7 mouse cellular contexts compared by ENCODE assay signal in the genomic region with DNA sequence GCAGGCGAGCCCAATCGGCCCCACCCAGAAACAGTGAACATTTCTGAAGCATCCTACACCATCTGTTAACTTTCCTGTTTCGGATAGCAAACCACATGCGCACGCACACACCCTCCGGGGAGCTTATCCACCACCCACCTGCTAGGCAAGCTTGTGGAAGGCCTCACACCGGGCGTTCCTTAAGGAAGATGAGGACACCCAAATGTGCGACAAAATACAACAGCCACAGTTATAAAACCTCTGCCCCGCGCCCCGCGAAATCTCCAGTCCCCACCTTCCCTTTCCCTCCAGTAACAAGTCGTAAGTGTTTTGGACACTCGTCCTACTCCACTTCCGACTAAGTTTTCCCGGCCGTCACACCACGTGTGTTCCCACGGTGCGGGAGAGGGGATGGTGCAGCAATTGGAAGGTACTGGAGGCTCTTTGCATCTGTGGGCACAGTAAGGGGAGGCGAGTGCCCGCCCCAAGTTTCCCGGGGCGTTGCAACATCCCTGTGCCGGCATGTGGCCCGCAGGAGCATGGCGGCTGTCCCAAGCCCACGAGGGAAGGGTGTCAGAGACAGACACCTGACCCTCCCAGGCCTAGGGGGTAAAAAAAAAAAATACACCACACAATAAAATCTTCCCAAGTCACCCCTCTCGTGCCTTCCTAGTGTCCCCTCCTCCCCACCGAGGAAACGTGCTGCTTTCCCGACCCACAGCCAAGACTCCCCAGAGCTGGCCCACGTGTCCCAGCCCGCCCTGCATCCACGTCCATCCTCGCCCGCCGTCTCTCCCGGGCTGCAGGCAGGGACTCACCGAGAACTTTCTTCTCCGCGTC. TPM values are rescaled to one million over a fixed set of nuclear protein-coding genes. Genes with fewer than 3 reads are reported as not detected.
DNase-seq lines count a peak whose midpoint lies in the region; ATAC-seq and TF ChIP-seq lines count a peak whose summit lies in the region.

No protein-coding gene starts in this region.

- intact Hi-C loops in left cerebral cortex, postnatal 4 days (cut with DNase I): loop anchor here (2.0 kb wide), 1 partner anchor 29 kb away; no protein-coding TSS in a partner anchor

- H3K27me3 ChIP-seq in intestine, embryonic 15.5 days (replicated peaks): no peaks in the 10 kb centered on the region
- no peaks in the 10 kb centered on the region for H3K27me3 ChIP-seq in midbrain, embryonic 11.5 days (ENCODE audit: control insufficient read depth, insufficient read depth, low read length)
- H3K27me3 ChIP-seq in small intestine, adult 2 months (ENCODE audit: control insufficient read depth, insufficient read depth, low read length): no peaks in the 10 kb centered on the region

- TF ChIP-seq CTCF in small intestine, adult 2 months (IDR thresholded peaks at IDR 0.05; ENCODE audit: extremely low read depth, insufficient read length, insufficient replicate concordance, low read depth, low read length): no peak

- ATAC-seq in intestine, embryonic 15.5 days: peak; percentile 67
- ATAC-seq in midbrain, embryonic 11.5 days (ENCODE audit: low FRiP score): peak; percentile 67

- no peaks in the 10 kb centered on the region for H3K9me3 ChIP-seq in intestine, embryonic 15.5 days
- H3K9me3 ChIP-seq in midbrain, embryonic 11.5 days (ENCODE audit: control insufficient read depth, low read length): no peaks in the 10 kb centered on the region

- peak; percentile 56 to 59 for DNase-seq in adrenal gland, adult 18-20 months (ENCODE audit: low spot score in 2 of 2)
- DNase-seq in embryo, embryonic 10.5 days (ENCODE audit: low spot score): peak; percentile 62
- peak; percentile 75 for DNase-seq in gastrocnemius, postnatal 25 days
- DNase-seq in left cerebral cortex, postnatal 4 days: peak; percentile 42
- DNase-seq in midbrain, embryonic 11.5 days (ENCODE audit: low spot score, missing footprints): peak; percentile 94

- WGBS in intestine, embryonic 15.5 days: under 1% methylated on average over 42 of the region's 43 CpGs
- WGBS in midbrain, embryonic 11.5 days: under 1% methylated on average over 42 of the region's 43 CpGs
- under 1% methylated on average over 43 of the region's 43 CpGs for WGBS in small intestine, adult 2 months

- peak overlapping the region; percentile 80 for H3K4me2 ChIP-seq in intestine, embryonic 15.5 days (replicated peaks)
- H3K4me2 ChIP-seq in midbrain, embryonic 11.5 days: peak overlapping the region; percentile 51

- no peak for TF ChIP-seq POLR2A in small intestine, adult 2 months (IDR thresholded peaks at IDR 0.05; ENCODE audit: low read depth, low read length)

- peak overlapping the region; percentile 89 for H3K9ac ChIP-seq in intestine, embryonic 15.5 days
- peak overlapping the region; percentile 89 for H3K9ac ChIP-seq in midbrain, embryonic 11.5 days (ENCODE audit: low read length)

- H3K36me3 ChIP-seq in intestine, embryonic 15.5 days: no peaks in the 10 kb centered on the region
- H3K36me3 ChIP-seq in midbrain, embryonic 11.5 days (ENCODE audit: control insufficient read depth, insufficient read depth, low read length): no peaks in the 10 kb centered on the region
- H3K36me3 ChIP-seq in small intestine, adult 2 months (ENCODE audit: control insufficient read depth, insufficient read depth, low read length): no peaks in the 10 kb centered on the region

- peak overlapping the region; percentile 76 for H3K4me3 ChIP-seq in intestine, embryonic 15.5 days (replicated peaks)
- H3K4me3 ChIP-seq in midbrain, embryonic 11.5 days (ENCODE audit: low read depth, low read length): peak overlapping the region; percentile 80
- peak overlapping the region; percentile 86 for H3K4me3 ChIP-seq in small intestine, adult 2 months (ENCODE audit: low read depth, low read length)

- peaks cover 11% of the 10 kb centered on the region; the same call in 1 of the 2 replicates for H3K4me1 ChIP-seq in intestine, embryonic 15.5 days (replicated peaks)
- H3K4me1 ChIP-seq in midbrain, embryonic 11.5 days (ENCODE audit: control insufficient read depth, insufficient read depth, low read length): peaks cover 12% of the 10 kb centered on the region; the same call in 1 of the 2 replicates
- peaks cover 7% of the 10 kb centered on the region; the same call in 1 of the 2 replicates for H3K4me1 ChIP-seq in small intestine, adult 2 months (ENCODE audit: control insufficient read depth, insufficient read depth, insufficient read length, low read length)

- peak overlapping the region; percentile 87 for H3K27ac ChIP-seq in intestine, embryonic 15.5 days
- H3K27ac ChIP-seq in midbrain, embryonic 11.5 days (ENCODE audit: low read depth, low read length): peak overlapping the region; percentile 36; the same call in 1 of the 2 replicates
- peak overlapping the region; percentile 71; the same call in 1 of the 2 replicates for H3K27ac ChIP-seq in small intestine, adult 2 months (ENCODE audit: insufficient read depth, low read depth, low read length)

RNA-seq across cellular contexts. Expression of a gene that starts 0.8 kb away (rescaled TPM):
- total RNA-seq in adrenal gland, adult 18-20 months (2021): 100 to 1,000 TPM; 189 to 198 TPM
- 1,000 to 10,000 TPM; 1,052 to 1,458 TPM for total RNA-seq in gastrocnemius, postnatal 25 days (2021)
- 52.7 and 57.6 TPM in 2 replicates for polyA plus RNA-seq in intestine, embryonic 15.5 days (2015; fragmentation: Nextera tagmentation; extraction: Ambion mirVana)
- total RNA-seq in left cerebral cortex, postnatal 4 days (2021): 100 to 1,000 TPM; 153 to 174 TPM
- polyA plus RNA-seq in midbrain, embryonic 11.5 days (2014; fragmentation: Nextera tagmentation; extraction: Ambion mirVana): 36.3 and 38.6 TPM in 2 replicates
- polyA plus RNA-seq in small intestine, adult 2 months (2012; rRNA removed): 67.2 and 132 TPM in 2 replicates

RNA-seq across cellular contexts. Expression of a gene that starts 34.0 kb away (rescaled TPM):
- under 1 TPM; 0.23 to 0.64 TPM for total RNA-seq in adrenal gland, adult 18-20 months (2021)
- under 1 TPM; 0.83 to 0.84 TPM for total RNA-seq in gastrocnemius, postnatal 25 days (2021)
- polyA plus RNA-seq in intestine, embryonic 15.5 days (2015; fragmentation: Nextera tagmentation; extraction: Ambion mirVana): 11.3 and 13.8 TPM in 2 replicates
- 1 to 10 TPM; 6.6 to 6.7 TPM for total RNA-seq in left cerebral cortex, postnatal 4 days (2021)
- 0.34 and 0.86 TPM in 2 replicates for polyA plus RNA-seq in midbrain, embryonic 11.5 days (2014; fragmentation: Nextera tagmentation; extraction: Ambion mirVana)
- polyA plus RNA-seq in small intestine, adult 2 months (2012; rRNA removed): 10.4 and 33.0 TPM in 2 replicates

Comparison
In these comparisons a context has a peak if more than half of its experiments do, and no peak if none do; other contexts are left out.
1. Peak in every context shown above with its lines: DNase-seq, ATAC-seq, H3K4me3 ChIP-seq and H3K27ac ChIP-seq.
2. DNase-seq: peak in every context shown above with its lines; median percentile 94 in midbrain, embryonic 11.5 days; 75 in gastrocnemius, postnatal 25 days; 62 in embryo, embryonic 10.5 days; 58 in adrenal gland, adult 18-20 months; 42 in left cerebral cortex, postnatal 4 days.
3. H3K27ac ChIP-seq: peak in every context shown above with its lines; median percentile 87 in intestine, embryonic 15.5 days; 71 in small intestine, adult 2 months; 36 in midbrain, embryonic 11.5 days.
4. RNA of a gene that starts 0.8 kb away (total RNA-seq): 1,052 to 1,458 TPM in gastrocnemius, postnatal 25 days; 189 to 198 TPM in adrenal gland, adult 18-20 months and 153 to 174 TPM in left cerebral cortex, postnatal 4 days; every median in the first group is over 4 times any median in the second.
5. RNA of a gene that starts 34.0 kb away (total RNA-seq): 6.6 to 6.7 TPM in left cerebral cortex, postnatal 4 days; 0.83 to 0.84 TPM in gastrocnemius, postnatal 25 days and 0.23 to 0.64 TPM in adrenal gland, adult 18-20 months; every median in the first group is over 4 times any median in the second.